Mouse (Mus musculus) brain, embryonic 14.5 days (tissue): Measurements from ENCODE around the gene Ndrg3.
"Not testable (repeated sequence)": the region's sequence is repeated elsewhere in the genome, so short reads cannot be mapped to it uniquely, and the experiment has no call there.

Experiments used
- CTCF ChIP-seq: fragments of 200-500 bp; IDR thresholded peaks from 2 replicates; pipeline ENCODE4 v1.5.1; 2012; ENCODE audit warnings: inconsistent platforms, mild to moderate bottlenecking, moderate library complexity, borderline replicate concordance; ENCODE audit not compliant: insufficient read depth, insufficient read length; ENCODE audit errors: extremely low read depth
- POLR2A ChIP-seq: fragments of 200-500 bp; IDR thresholded peaks from 2 replicates; pipeline ENCODE4 v1.6.1; 2012; ENCODE audit warnings: mild to moderate bottlenecking, inconsistent platforms, borderline replicate concordance; ENCODE audit not compliant: poor library complexity, insufficient read depth, insufficient read length, severe bottlenecking; ENCODE audit errors: extremely low read depth

- TF ChIP-seq CTCF, POLR2A: not testable (repeated sequence)
These were observed 51.9 kb downstream of the Ndrg3 start for GRCm38 (mm10) chr2:156939926-156940325.
